Mouse (Mus musculus) CD4-positive, CD25-positive, alpha-beta regulatory T cell, adult 2 months (primary cell): ENCODE measurements around the gene Klhl25.
"Not testable (repeated sequence)": the region's sequence is repeated elsewhere in the genome, so short reads cannot be mapped to it uniquely, and the experiment has no call there.

Experiments
- DNase-seq: peaks from one replicate; pipeline ENCODE4 v3.0.0-alpha.2; 2012; ENCODE audit warnings: low read depth, low spot score

Klhl25 gene

DNA sequence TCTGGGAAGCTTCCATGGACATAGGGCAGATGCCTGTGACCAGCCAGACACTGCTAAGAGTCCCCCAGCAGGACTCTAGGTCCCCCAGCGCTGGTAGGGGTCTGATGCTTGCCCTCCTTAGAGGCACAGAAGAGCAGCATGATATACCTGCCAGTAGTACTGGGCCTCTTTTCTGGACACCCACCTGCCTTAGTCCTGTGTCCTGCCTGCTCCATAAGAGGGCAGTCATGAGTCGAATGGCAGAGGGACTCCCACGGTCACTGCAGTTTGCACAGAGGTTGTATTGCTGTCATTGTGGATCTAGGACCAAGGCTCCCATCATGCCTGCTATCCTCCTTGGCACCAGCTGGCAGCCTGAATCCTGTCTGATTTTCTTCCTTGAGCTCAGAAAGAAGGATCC is 25.1 kb downstream of the Klhl25 start:
- no peak for DNase-seq

- no peak for DNase-seq
Observed at GRCm38 (mm10) chr7:75873746-75874145, 25.6 kb downstream of the Klhl25 start.

DNA sequence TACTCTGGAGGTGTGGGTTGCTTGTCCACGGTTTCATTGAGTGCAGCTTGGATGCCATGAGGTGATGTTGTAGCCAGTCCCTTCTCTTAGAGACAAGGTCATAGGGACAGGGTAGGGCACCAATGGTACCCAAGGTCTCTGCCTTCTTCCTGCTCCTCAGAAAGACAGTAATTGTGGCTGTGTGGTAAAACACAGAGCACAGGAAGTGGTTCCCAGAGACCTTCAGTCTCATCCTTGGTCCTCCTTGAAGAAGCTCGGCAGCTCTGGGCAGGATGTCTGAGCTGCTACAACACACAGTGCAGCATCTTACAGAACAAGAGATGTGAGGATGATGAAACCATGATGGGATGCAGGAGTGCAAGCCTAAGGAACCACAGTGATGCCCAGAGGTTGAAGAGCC is 31.3 kb downstream of the Klhl25 start:
- DNase-seq, result peak; percentile 25

- DNase-seq, result no peak
Observed at GRCm38 (mm10) chr7:75880236-75880635, 32.1 kb downstream of the Klhl25 start.

- DNase-seq, result peak; percentile 92
Observed at GRCm38 (mm10) chr7:75880650-75881049, 32.5 kb downstream of the Klhl25 start.

DNA sequence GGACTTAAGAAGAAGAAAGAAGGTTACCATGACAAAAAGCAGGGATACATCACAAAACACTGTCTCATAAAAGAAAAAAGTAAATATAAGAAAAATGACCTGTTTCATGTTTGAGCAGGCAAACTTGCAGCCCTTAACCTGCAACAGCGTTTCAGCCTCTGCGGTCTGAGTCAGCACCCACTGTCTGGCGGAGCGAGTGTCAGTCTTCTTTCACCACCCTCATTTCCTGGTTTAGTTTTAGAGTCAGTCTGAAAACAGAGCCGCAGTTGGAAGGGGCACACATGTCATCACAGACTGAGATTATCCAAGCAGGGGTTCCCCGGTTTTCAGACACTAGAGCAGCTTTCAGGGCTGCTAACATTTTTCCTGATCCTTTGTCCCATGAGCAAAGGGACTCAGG is 33.3 kb downstream of the Klhl25 start:
- peak; percentile 75 for DNase-seq

GRCm38 (mm10) chr7:75881791-75882190 is 33.7 kb downstream of the Klhl25 start:
- peak; percentile 46 for DNase-seq

DNA sequence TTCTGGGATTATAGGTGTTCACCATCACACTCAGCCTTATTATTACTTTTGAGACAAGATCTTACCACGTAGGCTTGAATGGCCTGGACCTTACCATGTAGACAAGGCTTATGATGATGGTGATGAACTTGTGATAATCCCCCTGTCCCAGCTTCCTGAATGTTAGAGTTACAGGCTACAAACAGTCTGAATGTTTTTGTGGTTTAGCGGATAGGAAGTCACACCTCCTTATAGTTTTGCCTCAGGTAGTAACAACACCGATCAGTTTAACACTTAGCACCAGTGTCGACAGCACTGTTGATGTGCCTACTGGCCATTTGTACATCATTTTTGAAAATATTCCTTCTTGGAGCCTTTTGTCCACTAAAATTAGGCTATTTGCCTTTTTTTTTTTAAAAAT is 43.4 kb downstream of the Klhl25 start:
- no peak for DNase-seq

GRCm38 (mm10) chr7:75892737-75893136 is 44.6 kb downstream of the Klhl25 start:
- DNase-seq, result peak; percentile 20

GRCm38 (mm10) chr7:75893709-75894108 is 45.6 kb downstream of the Klhl25 start:
- DNase-seq, result no peak

DNA sequence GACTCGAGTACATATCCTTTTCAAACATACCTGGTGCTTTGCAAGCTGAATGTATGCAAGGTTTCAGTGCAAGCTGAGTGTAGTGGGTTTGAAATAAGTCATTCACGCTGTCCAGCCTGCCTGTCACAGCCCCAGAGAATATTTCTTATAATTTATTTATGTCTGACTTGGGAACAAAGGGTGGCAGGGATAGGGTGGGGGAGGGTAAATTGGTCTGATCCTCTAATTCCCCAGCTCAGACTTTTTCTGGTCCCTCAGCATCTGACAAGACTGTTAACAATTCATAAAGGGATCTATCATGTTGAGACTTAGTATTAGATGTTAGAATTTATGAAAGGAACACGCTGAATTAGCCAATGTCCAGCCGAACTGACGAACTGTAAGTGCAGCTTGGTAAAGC is 48.9 kb downstream of the Klhl25 start:
- no peak for DNase-seq

- DNase-seq, result no peak
Observed at GRCm38 (mm10) chr7:75899102-75899501, 51.0 kb downstream of the Klhl25 start.

DNA sequence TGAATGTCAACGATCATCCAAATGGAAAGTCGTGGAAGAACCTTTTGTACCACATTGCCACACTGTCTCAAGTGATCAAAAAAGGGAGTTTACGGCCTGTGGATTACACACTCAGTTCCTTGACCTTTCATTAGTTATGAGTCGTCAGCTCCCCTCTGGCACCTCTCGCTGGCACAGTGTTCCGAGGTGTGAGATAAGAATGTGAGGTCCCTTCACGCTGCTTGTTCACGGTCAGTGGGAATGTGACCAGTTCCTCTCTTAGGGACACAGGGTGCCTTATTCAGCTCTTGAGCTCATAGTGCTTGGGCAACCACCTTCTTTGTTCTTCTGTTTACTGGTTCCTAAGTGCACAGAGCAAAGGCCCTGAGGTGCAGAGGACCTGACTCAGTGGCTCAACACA is 51.4 kb downstream of the Klhl25 start:
- no peak for DNase-seq

DNA sequence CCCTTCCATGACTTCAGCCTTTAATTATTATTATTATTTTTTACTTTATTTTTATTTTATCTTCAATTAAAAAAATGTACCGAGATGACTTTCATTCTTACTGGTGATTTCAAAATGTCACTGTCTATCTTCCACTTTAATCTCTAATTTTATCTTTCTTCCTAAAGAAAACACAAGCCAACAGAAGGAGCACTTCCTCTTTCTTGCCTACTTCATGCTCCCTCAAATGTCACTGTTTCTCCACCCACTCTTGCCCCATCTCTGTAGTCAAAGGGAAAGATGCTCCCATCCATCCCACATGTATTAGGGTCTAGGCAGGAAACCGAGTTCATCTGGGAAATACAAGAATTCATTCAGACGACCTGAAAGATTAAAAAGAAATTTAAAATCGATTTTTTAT is 51.8 kb downstream of the Klhl25 start:
- DNase-seq, result no peak

DNA sequence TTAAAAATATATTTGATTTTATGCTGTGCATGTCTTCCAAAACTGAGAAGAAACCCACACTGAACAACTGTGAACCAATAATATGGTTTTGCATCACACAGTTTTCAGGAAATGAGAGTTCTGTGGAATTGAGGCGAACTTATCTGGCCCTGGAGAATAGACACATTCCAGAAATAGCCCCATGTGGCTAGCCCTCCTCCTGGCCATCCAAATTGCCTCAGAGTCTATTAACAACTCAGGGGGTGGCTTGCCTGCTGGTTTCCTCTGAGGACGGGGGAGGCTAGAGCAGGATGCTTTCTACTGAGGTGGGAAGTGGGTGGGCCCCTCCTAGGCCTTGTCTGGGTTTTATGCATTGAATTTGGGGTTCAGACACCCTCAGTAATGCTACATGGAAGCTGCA is 57.0 kb downstream of the Klhl25 start:
- DNase-seq, result no peak

DNA sequence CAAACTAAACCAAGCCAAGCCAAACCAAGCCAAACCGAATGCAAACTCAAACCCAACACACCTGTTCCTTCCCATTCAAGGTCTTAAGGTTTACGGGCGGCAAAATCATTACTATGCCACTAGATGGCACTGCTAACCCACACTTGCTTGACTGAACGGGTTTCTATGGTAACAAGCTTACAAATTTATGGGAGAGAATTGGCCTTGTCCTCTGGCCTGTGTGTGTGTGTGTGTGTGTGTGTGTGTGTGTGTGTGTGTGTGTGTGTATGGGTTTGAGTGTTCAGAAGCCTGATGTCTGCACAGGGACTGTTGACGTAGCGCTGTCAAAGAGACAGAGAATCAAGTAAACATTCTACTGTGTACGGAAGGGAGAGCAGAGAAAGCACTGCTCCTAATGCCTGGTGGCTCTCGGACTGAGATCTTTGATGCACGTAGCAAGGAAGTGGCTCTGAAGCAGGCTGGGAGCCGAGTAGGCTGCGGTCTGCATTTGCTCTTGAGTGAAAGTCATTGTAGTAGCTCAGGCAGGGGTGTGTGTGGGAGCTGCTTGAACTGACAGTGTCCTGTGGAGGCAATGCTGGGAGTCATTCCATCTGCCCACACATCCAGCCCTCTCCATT is 62.0 kb downstream of the Klhl25 start:
- DNase-seq, result peak; percentile 87

- no peak for DNase-seq
Observed at GRCm38 (mm10) chr7:75910652-75911035, 62.5 kb downstream of the Klhl25 start.

DNA sequence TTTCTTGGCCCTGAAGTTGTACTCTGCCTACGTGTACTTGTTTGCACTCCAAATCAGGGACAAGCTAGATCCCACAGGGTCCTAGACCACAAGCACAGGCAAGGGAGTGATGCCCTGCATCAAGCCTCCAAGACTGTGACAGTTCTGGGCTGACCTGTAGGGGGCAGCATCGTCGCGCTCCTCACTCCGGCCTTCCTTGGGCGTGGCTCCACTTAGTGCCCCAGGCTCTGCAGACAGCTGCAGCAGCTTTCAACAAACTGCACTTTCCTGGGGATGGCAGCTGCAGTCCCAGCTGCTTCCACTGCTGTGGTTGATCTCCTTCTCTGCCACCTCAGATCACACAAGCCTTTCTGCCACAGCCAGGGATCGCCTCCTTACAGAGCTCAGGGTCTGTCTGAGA is 65.8 kb downstream of the Klhl25 start:
- DNase-seq, result peak; percentile 86

DNA sequence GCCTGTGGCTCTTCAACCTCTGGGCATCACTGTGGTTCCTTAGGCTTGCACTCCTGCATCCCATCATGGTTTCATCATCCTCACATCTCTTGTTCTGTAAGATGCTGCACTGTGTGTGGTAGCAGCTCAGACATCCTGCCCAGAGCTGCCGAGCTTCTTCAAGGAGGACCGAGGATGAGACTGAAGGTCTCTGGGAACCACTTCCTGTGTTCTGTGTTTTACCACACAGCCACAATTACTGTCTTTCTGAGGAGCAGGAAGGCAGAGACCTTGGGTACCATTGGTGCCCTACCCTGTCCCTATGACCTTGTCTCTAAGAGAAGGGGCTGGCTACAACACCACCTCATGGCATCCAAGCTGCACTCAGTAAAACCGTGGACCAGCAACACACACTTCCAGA is 67.4 kb downstream of the Klhl25 start:
- peak; percentile 12 for DNase-seq

- DNase-seq, result no peak
Observed at GRCm38 (mm10) chr7:75917662-75918061, 69.6 kb downstream of the Klhl25 start.

DNA sequence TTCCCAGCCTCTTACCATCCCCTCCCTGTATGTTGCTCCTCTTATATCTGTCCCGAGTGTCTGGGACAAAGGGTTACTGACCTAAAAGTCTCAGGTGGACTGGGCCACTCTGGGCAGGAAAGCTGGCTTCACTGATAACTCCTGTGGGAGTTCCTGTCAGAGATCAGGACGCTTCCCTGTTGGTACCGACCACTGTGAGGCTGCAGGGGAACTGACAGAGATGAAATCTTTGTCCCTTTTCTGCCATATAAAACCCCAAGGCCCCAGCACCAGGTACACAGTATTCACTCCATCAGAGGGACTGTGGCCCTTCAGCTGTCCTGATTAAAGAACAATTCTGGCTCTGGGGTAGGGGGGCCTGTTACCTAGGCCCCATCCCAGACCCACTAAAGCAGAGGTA is 71.6 kb downstream of the Klhl25 start:
- DNase-seq, result not testable (repeated sequence)
